ENCODE assay signal across 8 mouse cellular contexts in the genomic region with DNA sequence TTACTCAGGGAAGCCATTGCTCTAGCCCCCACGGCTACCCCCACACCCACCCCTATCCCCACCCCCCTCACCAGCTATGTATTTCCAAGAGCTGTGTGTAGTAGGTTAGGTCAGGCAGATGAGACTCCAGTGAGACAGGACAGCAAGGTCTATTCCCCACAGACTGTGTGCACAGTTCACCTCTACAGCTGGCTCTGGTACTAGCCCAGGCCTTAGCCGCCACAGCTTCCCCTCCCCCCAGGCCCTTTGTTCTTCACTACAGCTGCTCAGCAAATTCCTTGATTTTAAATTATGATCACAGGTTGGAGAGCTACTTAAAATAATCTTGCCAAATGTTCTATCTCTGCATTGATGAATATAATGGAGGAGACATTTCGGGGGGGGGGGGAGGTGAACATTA.
DNase-seq lines count a peak whose midpoint lies in the region; ATAC-seq lines count a peak whose summit lies in the region.

No protein-coding gene starts in this region.

- peak; percentile 61 for DNase-seq in right cerebral cortex, postnatal 4 days
- no peak for DNase-seq in right cerebral cortex, postnatal 36 days (ENCODE audit: low spot score in 2 of 2)
- peak; percentile 82 for DNase-seq in forebrain, embryonic 11.5 days (ENCODE audit: low spot score)
- no peak for DNase-seq in B cell, adult 2 months
- no peak for DNase-seq in natural killer cell, adult 2 months (ENCODE audit: low spot score in 2 of 2)

- no peak overlapping the region for H3K4me2 ChIP-seq in forebrain, embryonic 11.5 days (ENCODE audit: low read depth, low read length, severe bottlenecking)
- H3K4me2 ChIP-seq in intestine, embryonic 15.5 days (replicated peaks): peak overlapping the region; percentile 28
- H3K4me2 ChIP-seq in liver, embryonic 16.5 days (ENCODE audit: low read depth, low read length): no peak overlapping the region
- H3K4me2 ChIP-seq in stomach, embryonic 16.5 days (ENCODE audit: low read depth, low read length): peak overlapping the region; percentile 8; the same call in 1 of the 2 replicates

- peaks cover 15% of the 10 kb centered on the region for H3K4me1 ChIP-seq in forebrain, embryonic 11.5 days (replicated peaks; ENCODE audit: control insufficient read depth, insufficient read depth, low read length)
- H3K4me1 ChIP-seq in intestine, embryonic 15.5 days (replicated peaks): peaks cover 49% of the 10 kb centered on the region
- H3K4me1 ChIP-seq in liver, embryonic 16.5 days (ENCODE audit: control insufficient read depth, low read depth, low read length): peaks cover 50% of the 10 kb centered on the region
- peaks cover 48% of the 10 kb centered on the region for H3K4me1 ChIP-seq in stomach, embryonic 16.5 days (ENCODE audit: control insufficient read depth, insufficient read depth, low read length)

- peak overlapping the region; percentile 95 for H3K27ac ChIP-seq in forebrain, embryonic 11.5 days (ENCODE audit: low read depth, low read length)
- H3K27ac ChIP-seq in intestine, embryonic 15.5 days: peak overlapping the region; percentile 100
- peak overlapping the region; percentile 94 for H3K27ac ChIP-seq in liver, embryonic 16.5 days (ENCODE audit: low read length)
- peak overlapping the region; percentile 99 for H3K27ac ChIP-seq in stomach, embryonic 16.5 days (ENCODE audit: low read length)

- H3K9ac ChIP-seq in forebrain, embryonic 11.5 days (ENCODE audit: low read length): peak overlapping the region; percentile 56
- H3K9ac ChIP-seq in intestine, embryonic 15.5 days: no peak overlapping the region; the same call in 1 of the 2 replicates
- H3K9ac ChIP-seq in liver, embryonic 16.5 days (ENCODE audit: low read depth, low read length): no peak overlapping the region
- H3K9ac ChIP-seq in stomach, embryonic 16.5 days (ENCODE audit: low read length): peak overlapping the region; percentile 59

- no peaks in the 10 kb centered on the region for H3K9me3 ChIP-seq in forebrain, embryonic 11.5 days (ENCODE audit: control insufficient read depth, low read length)
- H3K9me3 ChIP-seq in intestine, embryonic 15.5 days: no peaks in the 10 kb centered on the region
- no peaks in the 10 kb centered on the region for H3K9me3 ChIP-seq in liver, embryonic 16.5 days (replicated peaks; ENCODE audit: control insufficient read depth, low read length)
- H3K9me3 ChIP-seq in stomach, embryonic 16.5 days (replicated peaks; ENCODE audit: control insufficient read depth, low read length): no peaks in the 10 kb centered on the region

- WGBS in forebrain, embryonic 11.5 days: 17% methylated on average over 3 of the region's 3 CpGs
- 14% methylated on average over 3 of the region's 3 CpGs for WGBS in intestine, embryonic 15.5 days
- WGBS in liver, embryonic 16.5 days (ENCODE audit: insufficient replicate concordance): 43% methylated on average over 3 of the region's 3 CpGs
- 6% methylated on average over 3 of the region's 3 CpGs for WGBS in stomach, embryonic 16.5 days

- H3K36me3 ChIP-seq in forebrain, embryonic 11.5 days (ENCODE audit: control insufficient read depth, insufficient read depth, low read length): no peaks in the 10 kb centered on the region
- no peaks in the 10 kb centered on the region for H3K36me3 ChIP-seq in intestine, embryonic 15.5 days
- H3K36me3 ChIP-seq in liver, embryonic 16.5 days (ENCODE audit: control insufficient read depth, insufficient read depth): no peaks in the 10 kb centered on the region
- H3K36me3 ChIP-seq in stomach, embryonic 16.5 days (ENCODE audit: control insufficient read depth, insufficient read depth, low read length): no peaks in the 10 kb centered on the region

- no peak overlapping the region for H3K4me3 ChIP-seq in forebrain, embryonic 11.5 days (ENCODE audit: low read depth, low read length)
- H3K4me3 ChIP-seq in intestine, embryonic 15.5 days (replicated peaks): no peak overlapping the region
- H3K4me3 ChIP-seq in liver, embryonic 16.5 days (ENCODE audit: low read depth, low read length): no peak overlapping the region
- H3K4me3 ChIP-seq in stomach, embryonic 16.5 days (replicated peaks; ENCODE audit: low read length): no peak overlapping the region

- H3K27me3 ChIP-seq in forebrain, embryonic 11.5 days (ENCODE audit: control insufficient read depth, insufficient read depth, low read length): no peaks in the 10 kb centered on the region
- no peaks in the 10 kb centered on the region for H3K27me3 ChIP-seq in intestine, embryonic 15.5 days (replicated peaks)
- H3K27me3 ChIP-seq in liver, embryonic 16.5 days (ENCODE audit: control insufficient read depth, insufficient read depth, low read depth, low read length): no peaks in the 10 kb centered on the region
- H3K27me3 ChIP-seq in stomach, embryonic 16.5 days (ENCODE audit: control insufficient read depth, insufficient read depth, low read length): no peaks in the 10 kb centered on the region

- peak; percentile 82 for ATAC-seq in forebrain, embryonic 11.5 days (replicated peaks; ENCODE audit: low FRiP score)
- 0 out of 2 replicates have a peak, but pooled peaks have one; percentile 26 for ATAC-seq in intestine, embryonic 15.5 days
- ATAC-seq in liver, embryonic 16.5 days (ENCODE audit: low read depth): no peak
- no peak; the same call in 1 of the 2 replicates for ATAC-seq in stomach, embryonic 16.5 days (ENCODE audit: insufficient read depth, low FRiP score)

Comparison
In these comparisons a context has a peak if more than half of its experiments do, and no peak if none do; other contexts are left out.
1. DNase-seq: peak in right cerebral cortex, postnatal 4 days (single experiment) and forebrain, embryonic 11.5 days (single experiment); none in right cerebral cortex, postnatal 36 days (0 of 2), B cell, adult 2 months (0 of 2) and natural killer cell, adult 2 months (0 of 2).
2. ATAC-seq: peak in forebrain, embryonic 11.5 days (single experiment) and intestine, embryonic 15.5 days (single experiment); none in liver, embryonic 16.5 days (single experiment) and stomach, embryonic 16.5 days (single experiment).
3. H3K4me2 ChIP-seq: peak in intestine, embryonic 15.5 days (single experiment) and stomach, embryonic 16.5 days (single experiment); none in forebrain, embryonic 11.5 days (single experiment) and liver, embryonic 16.5 days (single experiment).
4. H3K9ac ChIP-seq: peak in forebrain, embryonic 11.5 days (single experiment) and stomach, embryonic 16.5 days (single experiment); none in intestine, embryonic 15.5 days (single experiment) and liver, embryonic 16.5 days (single experiment).
5. Peak in every context shown above with its lines, with median percentiles within 50 percentile points of each other: H3K27ac ChIP-seq.